Mouse (Mus musculus): ENCODE data around the gene Vmn1r59. TPM values are rescaled to one million over a fixed set of nuclear protein-coding genes. Genes with fewer than 3 reads are reported as not detected.
"Not testable (repeated sequence)": the region's sequence is repeated elsewhere in the genome, so short reads cannot be mapped to it uniquely, and the experiment has no call there.

Gene Vmn1r59
- not detected in 2 replicates for polyA plus RNA-seq (2016; fragmentation: Nextera tagmentation; extraction: Ambion mirVana)

GRCm38 (mm10) chr7:5456674-5457073, at the start of gene Vmn1r59:
Vmn1r59 (minus strand) TSS chr7:5456774.
- peaks cover 38% of the 10 kb centered on the region for H3K9me3 ChIP-seq

GRCm38 (mm10) chr7:5493856-5494255, 37.3 kb upstream of the Vmn1r59 start, which contains the start of gene Vmn2r28:
Vmn2r28 (minus strand) TSS chr7:5493956.
- not testable (repeated sequence) for H3K4me3 ChIP-seq; H3K36me3 ChIP-seq; H3K4me2 ChIP-seq (replicated peaks); H3K9me3 ChIP-seq; ATAC-seq (ENCODE audit: low FRiP score, low read depth); H3K27ac ChIP-seq (replicated peaks); H3K27me3 ChIP-seq; H3K4me1 ChIP-seq; H3K9ac ChIP-seq (replicated peaks)

More at GRCm38 (mm10) chr7:5456674-5457073, at the start of gene Vmn1r59:
- H3K27me3 ChIP-seq, result no peaks in the 10 kb centered on the region
- H3K27ac ChIP-seq (replicated peaks), result no peak within 1 kb of the TSS
- no peak within 1 kb of the TSS for H3K4me2 ChIP-seq (replicated peaks)
- no peak within 1 kb of the TSS for H3K4me3 ChIP-seq
- H3K9ac ChIP-seq (replicated peaks), result no peak within 1 kb of the TSS
- ATAC-seq (ENCODE audit: low FRiP score, low read depth), result no peak
- H3K36me3 ChIP-seq, result no peaks in the 10 kb centered on the region
- no peaks in the 10 kb centered on the region for H3K4me1 ChIP-seq

- H3K9ac ChIP-seq (replicated peaks); H3K4me2 ChIP-seq (replicated peaks); H3K27ac ChIP-seq (replicated peaks); H3K4me3 ChIP-seq; H3K4me1 ChIP-seq; ATAC-seq (ENCODE audit: low FRiP score, low read depth); H3K36me3 ChIP-seq; H3K27me3 ChIP-seq: not testable (repeated sequence)
- WGBS, result 72% methylated on average over 3 of the region's 3 CpGs
- H3K9me3 ChIP-seq, result peaks cover 43% of the 10 kb centered on the region
Observed at GRCm38 (mm10) chr7:5454011-5454410, 2.6 kb downstream of the Vmn1r59 start.

- no peak overlapping the region for H3K4me3 ChIP-seq
- ATAC-seq (ENCODE audit: low FRiP score, low read depth), result no peak
- H3K27ac ChIP-seq (replicated peaks), result no peak overlapping the region
- no peaks in the 10 kb centered on the region for H3K36me3 ChIP-seq
- H3K4me1 ChIP-seq, result no peaks in the 10 kb centered on the region
- no peak overlapping the region for H3K4me2 ChIP-seq (replicated peaks)
- no peaks in the 10 kb centered on the region for H3K27me3 ChIP-seq
- peaks cover 26% of the 10 kb centered on the region; the same call in 1 of the 2 replicates for H3K9me3 ChIP-seq
- no peak overlapping the region for H3K9ac ChIP-seq (replicated peaks)
Observed at GRCm38 (mm10) chr7:5448627-5449026, 7.9 kb downstream of the Vmn1r59 start.

- not testable (repeated sequence) for H3K27ac ChIP-seq (replicated peaks); ATAC-seq (ENCODE audit: low FRiP score, low read depth); H3K9ac ChIP-seq (replicated peaks); H3K4me3 ChIP-seq; H3K4me2 ChIP-seq (replicated peaks); H3K4me1 ChIP-seq; H3K36me3 ChIP-seq; H3K27me3 ChIP-seq
- H3K9me3 ChIP-seq, result peaks cover 13% of the 10 kb centered on the region; the same call in 1 of the 2 replicates
Observed at GRCm38 (mm10) chr7:5413296-5413695, 43.3 kb downstream of the Vmn1r59 start, which contains the start of gene Vmn1r58. Vmn1r58 (minus strand) TSS chr7:5413396.

- Histone ChIP-seq H3K4me1 (no peaks in the 10 kb centered on the region), H3K27ac (replicated peaks) (no peak overlapping the region), H3K4me2 (replicated peaks) (no peak overlapping the region), H3K9me3 (peaks cover 29% of the 10 kb centered on the region), H3K27me3 (no peaks in the 10 kb centered on the region), H3K4me3 (no peak overlapping the region), H3K36me3 (no peaks in the 10 kb centered on the region), H3K9ac (replicated peaks) (no peak overlapping the region)
- WGBS, result 38% methylated on average over 2 of the region's 2 CpGs
- no peak for ATAC-seq (ENCODE audit: low FRiP score, low read depth)
Observed at GRCm38 (mm10) chr7:5406201-5406600, 50.4 kb downstream of the Vmn1r59 start.

Other genes starting within 250 kb of the Vmn1r59 start
- not detected in 2 replicates for gene Vmn1r57, start 238.3 kb downstream of the Vmn1r59 start, polyA plus RNA-seq (2016; fragmentation: Nextera tagmentation; extraction: Ambion mirVana)
- gene Gm5065, start 106.2 kb downstream of the Vmn1r59 start, polyA plus RNA-seq (2016; fragmentation: Nextera tagmentation; extraction: Ambion mirVana), result not detected in 2 replicates
- not detected in 2 replicates for gene Nlrp2, start 105.7 kb downstream of the Vmn1r59 start, polyA plus RNA-seq (2016; fragmentation: Nextera tagmentation; extraction: Ambion mirVana)
- not detected in 2 replicates for gene Vmn1r58, start 43.4 kb downstream of the Vmn1r59 start, polyA plus RNA-seq (2016; fragmentation: Nextera tagmentation; extraction: Ambion mirVana)
- not detected in 2 replicates for gene Vmn2r28, start 37.2 kb upstream of the Vmn1r59 start, polyA plus RNA-seq (2016; fragmentation: Nextera tagmentation; extraction: Ambion mirVana)
- not detected in 2 replicates for gene Vmn1r60, start 90.5 kb upstream of the Vmn1r59 start, polyA plus RNA-seq (2016; fragmentation: Nextera tagmentation; extraction: Ambion mirVana)
- not detected in 2 replicates for gene Vmn1r61, start 156.5 kb upstream of the Vmn1r59 start, polyA plus RNA-seq (2016; fragmentation: Nextera tagmentation; extraction: Ambion mirVana)
- not detected in 2 replicates for gene Vmn1r62, start 216.9 kb upstream of the Vmn1r59 start, polyA plus RNA-seq (2016; fragmentation: Nextera tagmentation; extraction: Ambion mirVana)